Mouse (Mus musculus): ENCODE results near the gene Cebpg. TPM values are rescaled to one million over a fixed set of nuclear protein-coding genes. Genes with fewer than 3 reads are reported as not detected.

Gene Cebpg
- polyA plus RNA-seq, 1 experiment from 2014 or later, result 55.8 TPM

GRCm38 (mm10) chr7:35030567-35030966, 25.8 kb downstream of the Cebpg start:
- no peak for ATAC-seq (ENCODE audit: insufficient number of reproducible peaks, insufficient read depth, low FRiP score, low TSS enrichment)

GRCm38 (mm10) chr7:35029648-35030047, 26.7 kb downstream of the Cebpg start:
- Histone ChIP-seq H3K9ac (no peak overlapping the region), H3K4me3 (no peak overlapping the region), H3K27me3 (no peaks in the 10 kb centered on the region), H3K4me1 (no peaks in the 10 kb centered on the region), H3K4me2 (replicated peaks) (no peak overlapping the region), H3K9me3 (no peaks in the 10 kb centered on the region), H3K27ac (no peak overlapping the region), H3K36me3 (peaks cover 23% of the 10 kb centered on the region)
- ATAC-seq (ENCODE audit: insufficient number of reproducible peaks, insufficient read depth, low FRiP score, low TSS enrichment), result no peak
- WGBS, result 81% methylated on average over 3 of the region's 3 CpGs

More at GRCm38 (mm10) chr7:35030567-35030966, 25.8 kb downstream of the Cebpg start:
- H3K4me3 ChIP-seq, result no peak overlapping the region
- 92% methylated on average over 6 of the region's 6 CpGs for WGBS
- H3K9ac ChIP-seq, result no peak overlapping the region
- no peak overlapping the region for H3K27ac ChIP-seq
- peaks cover 23% of the 10 kb centered on the region for H3K36me3 ChIP-seq
- no peaks in the 10 kb centered on the region for H3K27me3 ChIP-seq
- 0 out of 2 replicates have a peak, but pooled peaks cover 6% of the 10 kb centered on the region for H3K4me1 ChIP-seq
- H3K9me3 ChIP-seq, result no peaks in the 10 kb centered on the region
- no peak overlapping the region for H3K4me2 ChIP-seq (replicated peaks)

GRCm38 (mm10) chr7:35029228-35029627, 27.1 kb downstream of the Cebpg start:
- WGBS, result 81% methylated on average over 5 of the region's 5 CpGs
- H3K27ac ChIP-seq, result no peak overlapping the region
- peaks cover 23% of the 10 kb centered on the region for H3K36me3 ChIP-seq
- ATAC-seq (ENCODE audit: insufficient number of reproducible peaks, insufficient read depth, low FRiP score, low TSS enrichment), result no peak
- H3K4me3 ChIP-seq, result no peak overlapping the region
- H3K4me1 ChIP-seq, result no peaks in the 10 kb centered on the region
- H3K9me3 ChIP-seq, result no peaks in the 10 kb centered on the region
- H3K4me2 ChIP-seq (replicated peaks), result no peak overlapping the region
- no peak overlapping the region for H3K9ac ChIP-seq
- H3K27me3 ChIP-seq, result no peaks in the 10 kb centered on the region

- no peak overlapping the region for H3K4me3 ChIP-seq
- 91% methylated on average over 16 of the region's 16 CpGs for WGBS
- no peak overlapping the region for H3K9ac ChIP-seq
- peaks cover 20% of the 10 kb centered on the region for H3K36me3 ChIP-seq
- H3K27me3 ChIP-seq, result no peaks in the 10 kb centered on the region
- no peak overlapping the region for H3K27ac ChIP-seq
- H3K9me3 ChIP-seq, result no peaks in the 10 kb centered on the region
- no peaks in the 10 kb centered on the region for H3K4me1 ChIP-seq
- no peak overlapping the region for H3K4me2 ChIP-seq (replicated peaks)
- no peak for ATAC-seq (ENCODE audit: insufficient number of reproducible peaks, insufficient read depth, low FRiP score, low TSS enrichment)
Observed at GRCm38 (mm10) chr7:35028559-35028958, 27.8 kb downstream of the Cebpg start.

- Histone ChIP-seq H3K36me3 (peaks cover 15% of the 10 kb centered on the region), H3K9ac (no peak overlapping the region), H3K4me2 (replicated peaks) (no peak overlapping the region), H3K9me3 (no peaks in the 10 kb centered on the region), H3K4me1 (no peaks in the 10 kb centered on the region), H3K27ac (no peak overlapping the region), H3K27me3 (no peaks in the 10 kb centered on the region), H3K4me3 (no peak overlapping the region)
- no peak for ATAC-seq (ENCODE audit: insufficient number of reproducible peaks, insufficient read depth, low FRiP score, low TSS enrichment)
- WGBS, result 70% methylated on average over 9 of the region's 9 CpGs
Observed at GRCm38 (mm10) chr7:35027801-35028420, 28.5 kb downstream of the Cebpg start.

- Histone ChIP-seq H3K27me3 (no peaks in the 10 kb centered on the region), H3K4me2 (replicated peaks) (no peak overlapping the region), H3K4me3 (no peak overlapping the region), H3K4me1 (no peaks in the 10 kb centered on the region), H3K36me3 (peaks cover 6% of the 10 kb centered on the region), H3K9me3 (no peaks in the 10 kb centered on the region), H3K9ac (no peak overlapping the region), H3K27ac (no peak overlapping the region)
- ATAC-seq (ENCODE audit: insufficient number of reproducible peaks, insufficient read depth, low FRiP score, low TSS enrichment), result no peak
- WGBS, result 68% methylated on average over 3 of the region's 3 CpGs
Observed at GRCm38 (mm10) chr7:35026838-35027291, 29.5 kb downstream of the Cebpg start.

- H3K9me3 ChIP-seq, result no peaks in the 10 kb centered on the region
- WGBS, result 77% methylated on average over 4 of the region's 4 CpGs
- no peaks in the 10 kb centered on the region; the same call in 1 of the 2 replicates for H3K36me3 ChIP-seq
- no peak overlapping the region for H3K27ac ChIP-seq
- no peak for ATAC-seq (ENCODE audit: insufficient number of reproducible peaks, insufficient read depth, low FRiP score, low TSS enrichment)
- H3K27me3 ChIP-seq, result no peaks in the 10 kb centered on the region
- H3K4me1 ChIP-seq, result no peaks in the 10 kb centered on the region
- H3K4me2 ChIP-seq (replicated peaks), result no peak overlapping the region
- no peak overlapping the region for H3K4me3 ChIP-seq
- no peak overlapping the region for H3K9ac ChIP-seq
Observed at GRCm38 (mm10) chr7:35026276-35026630, 30.1 kb downstream of the Cebpg start.

- no peak overlapping the region for H3K4me3 ChIP-seq
- no peaks in the 10 kb centered on the region; the same call in 1 of the 2 replicates for H3K36me3 ChIP-seq
- no peaks in the 10 kb centered on the region for H3K9me3 ChIP-seq
- H3K9ac ChIP-seq, result no peak overlapping the region
- H3K4me1 ChIP-seq, result no peaks in the 10 kb centered on the region
- no peak overlapping the region for H3K4me2 ChIP-seq (replicated peaks)
- H3K27ac ChIP-seq, result no peak overlapping the region
- WGBS, result 40% methylated on average over 5 of the region's 5 CpGs
- ATAC-seq (ENCODE audit: insufficient number of reproducible peaks, insufficient read depth, low FRiP score, low TSS enrichment), result no peak
- H3K27me3 ChIP-seq, result no peaks in the 10 kb centered on the region
Observed at GRCm38 (mm10) chr7:35025409-35026275, 30.7 kb downstream of the Cebpg start.

GRCm38 (mm10) chr7:35024426-35024825, 31.9 kb downstream of the Cebpg start:
- 82% methylated on average over 1 of the region's 1 CpGs for WGBS
- Histone ChIP-seq H3K4me1 (no peaks in the 10 kb centered on the region), H3K27ac (no peak overlapping the region)

GRCm38 (mm10) chr7:35023251-35023650, 33.1 kb downstream of the Cebpg start:
- H3K27ac ChIP-seq, result no peak overlapping the region
- ATAC-seq (ENCODE audit: insufficient number of reproducible peaks, insufficient read depth, low FRiP score, low TSS enrichment), result no peak
- no peak overlapping the region for H3K4me3 ChIP-seq
- no peaks in the 10 kb centered on the region for H3K9me3 ChIP-seq
- H3K27me3 ChIP-seq, result no peaks in the 10 kb centered on the region
- H3K36me3 ChIP-seq, result no peaks in the 10 kb centered on the region
- H3K9ac ChIP-seq, result no peak overlapping the region
- no peak overlapping the region for H3K4me2 ChIP-seq (replicated peaks)
- H3K4me1 ChIP-seq, result no peaks in the 10 kb centered on the region
- WGBS, result 78% methylated on average over 4 of the region's 4 CpGs

More at GRCm38 (mm10) chr7:35024426-35024825, 31.9 kb downstream of the Cebpg start:
- Histone ChIP-seq H3K27me3 (no peaks in the 10 kb centered on the region), H3K9me3 (no peaks in the 10 kb centered on the region), H3K36me3 (no peaks in the 10 kb centered on the region), H3K4me2 (replicated peaks) (no peak overlapping the region), H3K9ac (no peak overlapping the region), H3K4me3 (no peak overlapping the region)
- no peak for ATAC-seq (ENCODE audit: insufficient number of reproducible peaks, insufficient read depth, low FRiP score, low TSS enrichment)

- Histone ChIP-seq H3K4me1 (no peaks in the 10 kb centered on the region), H3K4me2 (replicated peaks) (no peak overlapping the region), H3K36me3 (no peaks in the 10 kb centered on the region), H3K9ac (no peak overlapping the region), H3K27ac (no peak overlapping the region), H3K27me3 (no peaks in the 10 kb centered on the region), H3K4me3 (no peak overlapping the region), H3K9me3 (no peaks in the 10 kb centered on the region)
- WGBS, result 86% methylated on average over 10 of the region's 10 CpGs
- ATAC-seq (ENCODE audit: insufficient number of reproducible peaks, insufficient read depth, low FRiP score, low TSS enrichment), result no peak
Observed at GRCm38 (mm10) chr7:35021365-35021764, 35.0 kb downstream of the Cebpg start.

- Histone ChIP-seq H3K4me1 (no peaks in the 10 kb centered on the region), H3K9ac (no peak overlapping the region), H3K4me3 (no peak overlapping the region), H3K4me2 (replicated peaks) (no peak overlapping the region), H3K9me3 (no peaks in the 10 kb centered on the region), H3K36me3 (no peaks in the 10 kb centered on the region), H3K27me3 (no peaks in the 10 kb centered on the region), H3K27ac (no peak overlapping the region)
- ATAC-seq (ENCODE audit: insufficient number of reproducible peaks, insufficient read depth, low FRiP score, low TSS enrichment), result no peak
- 78% methylated on average over 2 of the region's 2 CpGs for WGBS
Observed at GRCm38 (mm10) chr7:35015252-35015651, 41.1 kb downstream of the Cebpg start.
